In genomic region chr6:65598522-65598921, GRCm38 (mm10) we compare ENCODE assay signal across 26 mouse cellular contexts.
"Had no signal": no experiment of that assay in that cellular context is flagged by ENCODE, and none has a peak within 500 bp of the region (broad histone marks: within the 10 kb centered on the region; RNA-seq: fewer than 3 reads in every experiment).

No protein-coding gene starts in this region.

- H3K36me3 ChIP-seq: heart, embryonic 13.5 days; heart, embryonic 15.5 days; hindbrain, embryonic 13.5 days; kidney, embryonic 15.5 days; limb, embryonic 10.5 days; limb, embryonic 12.5 days; liver, embryonic 13.5 days had no signal

- H3K4me3 ChIP-seq: gastrocnemius, adult 2 months; heart, adult 2 months; heart, embryonic 13.5 days; heart, embryonic 15.5 days; hindbrain, embryonic 13.5 days; kidney, embryonic 15.5 days; limb, embryonic 10.5 days; limb, embryonic 12.5 days; liver, embryonic 13.5 days had no signal

- ATAC-seq: forebrain, embryonic 16.5 days; hindbrain, postnatal 0 days had no signal

- H3K4me1 ChIP-seq: heart, embryonic 13.5 days; heart, embryonic 15.5 days; hindbrain, embryonic 13.5 days; kidney, embryonic 15.5 days; limb, embryonic 10.5 days had no signal

- H3K4me2 ChIP-seq: heart, embryonic 11.5 days; heart, embryonic 13.5 days; heart, embryonic 15.5 days; hindbrain, embryonic 13.5 days; kidney, embryonic 15.5 days; limb, embryonic 12.5 days; liver, embryonic 11.5 days; liver, embryonic 13.5 days had no signal

- H3K9ac ChIP-seq: heart, embryonic 13.5 days; heart, embryonic 15.5 days; hindbrain, embryonic 13.5 days; kidney, embryonic 15.5 days; limb, embryonic 12.5 days; liver, embryonic 13.5 days had no signal

- H3K27me3 ChIP-seq: heart, embryonic 13.5 days; heart, embryonic 15.5 days; hindbrain, embryonic 13.5 days; kidney, embryonic 15.5 days; liver, embryonic 13.5 days had no signal

- DNase-seq: gastrocnemius, adult 2 months; gastrocnemius, postnatal 10 days; gastrocnemius, postnatal 25 days; heart, adult 2 months; heart, postnatal 14 days; heart, postnatal 4 days; kidney, adult 11 months; kidney, adult 2 months; kidney, adult 9 months; kidney, postnatal 14 days; kidney, postnatal 36 days; layer of hippocampus, adult 9-11 months; layer of hippocampus, postnatal 36 days; liver; liver, embryonic 13.5 days had no signal

- H3K9me3 ChIP-seq: heart, embryonic 13.5 days; heart, embryonic 15.5 days; hindbrain, embryonic 13.5 days; kidney, embryonic 15.5 days; limb, embryonic 10.5 days; limb, embryonic 12.5 days; liver, embryonic 13.5 days had no signal

- H3K27ac ChIP-seq: gastrocnemius, adult 2 months; heart, adult 2 months; heart, embryonic 13.5 days; heart, embryonic 15.5 days; hindbrain, embryonic 13.5 days; hindbrain, postnatal 0 days; kidney, embryonic 15.5 days; kidney, postnatal 0 days; limb, embryonic 10.5 days; limb, embryonic 12.5 days; liver, embryonic 13.5 days had no signal
